Mouse (Mus musculus) cortical plate, adult 2 months (tissue): ENCODE measurements around the gene Kmt5b.

Source experiments
- CTCF ChIP-seq: fragments of 200-500 bp; IDR thresholded peaks from 2 replicates; pipeline ENCODE4 v1.5.1; 2011; ENCODE audit warnings: mild to moderate bottlenecking, control low read depth, low read length; ENCODE audit not compliant: insufficient read depth; ENCODE audit errors: extremely low read depth
- POLR2A ChIP-seq: fragments of 200-500 bp; IDR thresholded peaks from 2 replicates; pipeline ENCODE4 v1.6.1; 2011; ENCODE audit warnings: mild to moderate bottlenecking, low read length, control low read depth; ENCODE audit not compliant: insufficient read depth; ENCODE audit errors: extremely low read depth

GRCm38 (mm10) chr19:3723904-3724303 is 43.3 kb upstream of the Kmt5b start:
- peak; percentile 50 for TF ChIP-seq CTCF
- TF ChIP-seq POLR2A, result no peak
